Mouse (Mus musculus) spleen, adult 2 months (tissue): Measurements from ENCODE around the gene Eml2.

Experiments used
- CTCF ChIP-seq: fragments of 200-500 bp; IDR thresholded peaks from 2 replicates; pipeline ENCODE4 v1.5.1; 2011; ENCODE audit warnings: mild to moderate bottlenecking, inconsistent platforms; ENCODE audit not compliant: insufficient read depth, insufficient read length, insufficient replicate concordance; ENCODE audit errors: extremely low read depth
- POLR2A ChIP-seq: fragments of 200-500 bp; IDR thresholded peaks from 2 replicates; pipeline ENCODE4 v1.6.1; 2011; ENCODE audit warnings: low read depth, low read length, inconsistent platforms

- no peak for TF ChIP-seq POLR2A
- TF ChIP-seq CTCF = no peak
These were observed 43.8 kb downstream of the Eml2 start for GRCm38 (mm10) chr7:19220061-19220460.
